Mouse (Mus musculus) left cerebral cortex, postnatal 14 days (tissue): Measurements from ENCODE around the gene Vmn1r17. TPM values are rescaled to one million over a fixed set of nuclear protein-coding genes. Genes with fewer than 3 reads are reported as not detected.
"Not testable (repeated sequence)": the region's sequence is repeated elsewhere in the genome, so short reads cannot be mapped to it uniquely, and the experiment has no call there.

ENCODE experiments used
- DNase-seq, 2 experiments: peaks; one replicate each; pipeline ENCODE4 v3.0.0; 2021 to 2022; ENCODE audit warnings: low spot score in 2 of 2, mixed read lengths in 1 of 2
- intact Hi-C: fragments of 180-260 bp; cut with DNase I; formaldehyde crosslinking; loops from one replicate; pipeline ENCODE4 v1.15.1; 2025
- long read RNA-seq, 2 experiments: library from polyadenylated mRNA; stranded (forward); transcript quantifications; one replicate each; pipeline ENCODE4 v2.0.0; 2021
- total RNA-seq, 2 experiments: library from RNA; stranded (reverse); gene quantifications; 2 replicates each; pipeline ENCODE4 v1.2.3; 2021

Gene Vmn1r17
- not detected for total RNA-seq
- long read RNA-seq, experiment 1: 0 reads
- long read RNA-seq, experiment 2: 0 reads

- intact Hi-C loops: no loop called here
Measured at GRCm38 (mm10) chr6:57363627-57364026, at the start of gene Vmn1r17. Gene Vmn1r17 (minus strand): TSS chr6:57363727.

GRCm38 (mm10) chr6:57403480-57403879 is 40.0 kb upstream of the Vmn1r17 start, which contains the start of gene Vmn1r19:
Gene Vmn1r19 (plus strand): TSS chr6:57403780.
- intact Hi-C loops, DNase-seq: not testable (repeated sequence)

More at GRCm38 (mm10) chr6:57363627-57364026, at the start of gene Vmn1r17:
- no peak for DNase-seq

GRCm38 (mm10) chr6:57395683-57396082 is 32.2 kb upstream of the Vmn1r17 start, which contains the start of gene Vmn1r18:
Gene Vmn1r18 (minus strand): TSS chr6:57395783.
- intact Hi-C loops: no loop called here
- no peak for DNase-seq

- DNase-seq: no peak
- intact Hi-C loops: no loop called here
Measured at GRCm38 (mm10) chr6:57367496-57367895, 4.0 kb upstream of the Vmn1r17 start.

GRCm38 (mm10) chr6:57365866-57366265 is 2.3 kb upstream of the Vmn1r17 start:
- intact Hi-C loops, DNase-seq: not testable (repeated sequence)

GRCm38 (mm10) chr6:57356864-57357263 is 6.7 kb downstream of the Vmn1r17 start:
- DNase-seq: peak; percentile 2 to 6
- intact Hi-C loops: no loop called here

- DNase-seq: no peak
- intact Hi-C loops: no loop called here
Measured at GRCm38 (mm10) chr6:57329394-57329793, 34.1 kb downstream of the Vmn1r17 start, which contains the start of gene Vmn1r16. Gene Vmn1r16 (minus strand): TSS chr6:57329494.

GRCm38 (mm10) chr6:57326176-57326575 is 37.4 kb downstream of the Vmn1r17 start:
- no peak for DNase-seq
- intact Hi-C loops: no loop called here

Other genes with a start within 250 kb of the Vmn1r17 start
- not detected for gene Vmn1r11, start 230.3 kb downstream of the Vmn1r17 start, total RNA-seq
- not detected for gene Vmn1r12, start 206.8 kb downstream of the Vmn1r17 start, total RNA-seq
- not detected for gene Vmn1r13, start 160.4 kb downstream of the Vmn1r17 start, total RNA-seq
- not detected for gene Vmn1r14, start 132.0 kb downstream of the Vmn1r17 start, total RNA-seq
- gene Vmn1r15, start 105.8 kb downstream of the Vmn1r17 start, total RNA-seq: not detected
- not detected for gene Vmn1r16, start 34.2 kb downstream of the Vmn1r17 start, total RNA-seq
- under 1 TPM; 0.02 TPM for gene Vmn1r18, start 32.1 kb upstream of the Vmn1r17 start, total RNA-seq
- gene Vmn1r19, start 40.1 kb upstream of the Vmn1r17 start, total RNA-seq: not detected
- not detected for gene Vmn1r20, start 65.2 kb upstream of the Vmn1r17 start, total RNA-seq
- 10 to 100 TPM; 45.6 to 47.0 TPM for gene Ppm1k, start 171.7 kb upstream of the Vmn1r17 start, total RNA-seq
- gene Herc6, start 217.3 kb upstream of the Vmn1r17 start, total RNA-seq: 1 to 10 TPM; 4.8 to 6.5 TPM